Mouse (Mus musculus) embryonic stem cell, embryonic (primary cell): ENCODE measurements at regions not wholly inside any gene's neighbourhood (a gene's known extent, or its start where the extent isn't known, plus 50 kb on each side); places are given as distances from the start of the nearest gene placed in this dataset.

Experiments
- CTCF ChIA-PET, 4 experiments: fragments of 300-600 bp in 2 of 4; fragments of 350-600 bp in 2 of 4; sonication (Branson Sonifier 250); formaldehyde crosslinking; loops; one replicate each; lab custom pipeline; 2022; ENCODE audit warnings: inconsistent platforms in 2 of 4; lab: Charles Lee
- POLR2A ChIA-PET, 4 experiments: fragments of 300-600 bp in 2 of 4; fragments of 350-600 bp in 2 of 4; sonication (Branson Sonifier 250); formaldehyde crosslinking; loops; one replicate each; lab custom pipeline; 2022; ENCODE audit warnings: antibody characterized with exemption in 4 of 4, inconsistent platforms in 1 of 4; lab: Charles Lee

DNA sequence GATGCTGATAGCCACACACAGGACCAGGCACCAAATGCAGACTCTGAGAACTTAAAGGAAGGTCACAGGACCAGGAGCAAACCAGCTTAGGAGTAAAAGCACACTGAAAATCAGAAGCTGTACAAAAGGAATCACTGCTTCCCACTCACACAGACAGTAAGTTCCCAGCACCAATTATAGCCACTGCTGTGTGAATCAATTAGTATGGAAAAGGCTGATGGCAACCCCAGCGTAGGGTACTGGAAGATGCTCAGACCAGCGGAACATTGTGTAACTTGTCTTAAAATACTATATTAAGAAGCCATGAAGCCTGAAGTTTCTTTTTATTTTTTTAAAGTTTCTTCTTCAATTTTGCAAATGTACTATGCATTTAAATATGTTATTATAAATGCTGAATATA lies 115.8 kb downstream of the Lnpk start:
- CTCF ChIA-PET: no interaction called here
- POLR2A ChIA-PET: no interaction called here

DNA sequence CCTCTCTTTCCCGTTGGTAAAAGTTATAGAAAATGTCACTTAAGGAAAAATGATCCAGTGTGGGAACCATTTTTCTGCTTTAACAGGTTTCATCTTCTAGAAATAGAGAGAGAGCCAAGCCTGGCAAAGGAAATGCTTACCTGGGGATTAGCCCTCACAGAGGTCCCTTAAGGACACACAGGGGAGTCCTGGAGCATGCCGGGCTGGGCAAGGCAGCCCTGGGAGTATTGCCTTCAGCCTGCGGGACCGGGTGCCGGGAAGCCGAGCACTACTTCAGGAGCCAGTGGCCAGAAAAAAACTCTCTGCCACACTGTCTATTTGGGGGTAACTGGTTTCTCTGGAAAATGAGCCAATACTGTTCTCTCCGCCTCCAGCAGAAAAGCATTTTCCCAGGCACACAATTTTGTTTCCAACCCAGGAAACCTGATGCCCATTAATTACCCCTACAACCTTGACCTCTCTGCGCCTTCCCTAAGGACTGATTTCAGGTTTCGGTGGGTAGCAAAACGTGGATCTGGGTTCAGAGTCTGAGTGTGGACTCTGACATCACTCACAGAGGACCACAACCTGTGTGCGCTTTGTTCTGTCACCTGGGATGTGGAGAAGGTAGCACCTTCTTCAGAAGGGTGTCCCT lies 117.9 kb downstream of the Lnpk start:
- POLR2A ChIA-PET: no interaction called here
- CTCF ChIA-PET: interaction anchor here in 1 of 4 experiments (0.6 kb wide), 1 partner anchor 201 kb away, joined by 3 read pairs; no protein-coding TSS in a partner anchor

DNA sequence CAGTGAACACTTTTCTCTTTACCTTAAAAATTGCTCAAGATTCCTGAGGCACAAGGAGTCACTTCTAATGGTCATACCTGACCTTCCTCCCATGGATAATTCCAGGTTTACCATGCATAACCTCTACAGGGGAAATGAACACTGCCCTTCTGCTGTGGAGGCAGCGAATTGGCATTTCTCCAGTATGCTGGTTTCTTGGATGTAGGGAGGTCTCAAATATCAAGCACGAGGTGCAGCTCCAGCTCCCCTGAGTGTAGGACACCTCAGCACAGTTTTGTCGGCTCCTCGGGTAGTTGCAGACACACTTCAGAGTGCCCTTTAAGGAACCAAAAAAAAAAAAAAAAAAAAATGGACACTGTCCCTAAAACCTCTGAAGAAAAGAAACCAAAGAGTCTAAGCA lies 124.8 kb downstream of the Lnpk start:
- ChIA-PET POLR2A (interaction anchor here in 1 of 4 experiments (0.6 kb wide), 1 partner anchor 1053 kb away, joined by 3 read pairs; no protein-coding TSS in a partner anchor), CTCF (interaction anchor here in 1 of 4 experiments (0.5 kb wide), 1 partner anchor 24 kb away, joined by 3 read pairs; no protein-coding TSS in a partner anchor)

DNA sequence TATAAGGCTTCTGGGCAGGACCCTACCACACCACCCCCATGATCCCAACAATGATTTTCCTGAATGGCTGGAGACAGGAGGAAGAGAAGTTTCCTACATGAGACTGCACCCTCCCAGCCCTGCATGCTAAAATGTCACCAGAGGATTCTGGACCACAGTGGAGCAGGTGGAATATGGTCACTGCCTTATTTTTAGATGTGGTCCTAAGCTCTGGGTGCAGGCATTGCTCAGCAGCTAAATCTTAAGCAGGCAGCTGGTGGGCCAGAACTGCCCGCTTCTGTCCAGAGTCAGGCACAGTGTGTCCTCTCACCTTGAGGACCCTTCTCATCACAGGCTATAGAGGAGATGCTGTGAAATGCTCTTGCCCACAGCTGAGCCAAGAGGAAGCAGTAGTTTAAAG lies 126.6 kb downstream of the Lnpk start:
- ChIA-PET POLR2A (no interaction called here), CTCF (no interaction called here)

DNA sequence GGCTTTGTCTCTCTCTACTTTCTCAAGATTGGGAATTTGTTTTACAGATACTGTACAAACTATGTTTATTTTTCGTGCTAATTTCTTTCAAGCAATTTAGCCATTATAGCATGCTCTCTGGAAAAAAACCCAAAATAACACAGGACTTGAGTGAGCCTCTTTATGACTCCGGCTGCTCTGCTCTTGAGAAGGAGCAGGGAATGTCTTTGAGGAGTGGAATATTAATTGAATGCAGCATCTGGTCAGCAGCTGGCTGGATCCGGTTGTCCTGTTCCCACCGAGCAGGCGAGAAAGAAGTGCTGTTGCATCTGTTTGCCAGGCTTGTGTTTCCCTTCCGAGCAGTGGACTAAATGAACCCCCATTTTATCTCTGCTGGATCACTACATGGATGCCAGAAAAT lies 127.7 kb downstream of the Lnpk start:
- CTCF ChIA-PET: no interaction called here
- POLR2A ChIA-PET: no interaction called here

GRCm38 (mm10) chr2:74451038-74451437 lies 128.2 kb downstream of the Lnpk start:
- CTCF ChIA-PET: no interaction called here
- POLR2A ChIA-PET: no interaction called here

- CTCF ChIA-PET: no interaction called here
- POLR2A ChIA-PET: interaction anchor here in 1 of 4 experiments (0.6 kb wide), 1 partner anchor 115 kb away, joined by 3 read pairs; no protein-coding TSS in a partner anchor
Measured at GRCm38 (mm10) chr2:74450064-74450765, 129.0 kb downstream of the Lnpk start.

GRCm38 (mm10) chr2:74435184-74435911 lies 143.9 kb downstream of the Lnpk start:
- POLR2A ChIA-PET: no interaction called here
- CTCF ChIA-PET: no interaction called here

DNA sequence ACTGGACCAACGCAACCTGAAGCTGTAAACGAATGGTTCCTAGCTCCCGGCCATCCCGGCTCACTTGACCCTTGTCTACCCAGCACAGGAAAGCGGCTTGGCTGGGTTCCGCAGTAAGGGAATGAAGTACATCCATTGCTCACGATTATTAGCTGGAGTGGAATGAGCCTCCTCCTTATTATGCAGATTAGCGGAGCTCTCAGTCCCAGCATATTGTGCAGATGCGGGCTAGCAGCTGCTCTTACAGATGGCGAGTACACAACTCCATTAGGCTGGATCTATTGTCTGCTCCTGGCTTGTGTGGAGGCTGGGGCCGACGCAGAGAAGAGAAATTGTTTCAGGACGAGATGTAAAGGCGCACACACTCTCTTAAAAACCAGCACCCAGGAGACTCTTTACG lies 152.5 kb downstream of the Lnpk start:
- POLR2A ChIA-PET: interaction anchor here in 1 of 4 experiments (0.9 kb wide), 1 partner anchor 1227 kb away, joined by 3 read pairs; no protein-coding TSS in a partner anchor

GRCm38 (mm10) chr2:74424726-74425125 lies 154.5 kb downstream of the Lnpk start:
- POLR2A ChIA-PET: no interaction called here

More for the DNA sequence above, 152.5 kb downstream of the Lnpk start:
- CTCF ChIA-PET: interaction anchor here in 1 of 4 experiments (0.8 kb wide), 1 partner anchor 954 kb away, joined by 3 read pairs; no protein-coding TSS in a partner anchor

GRCm38 (mm10) chr2:74416097-74416496 lies 163.1 kb downstream of the Lnpk start:
- ChIA-PET POLR2A (interaction anchor here in 1 of 4 experiments (0.5 to 0.7 kb wide), 2 partner anchors 10 to 641 kb away, joined by 3 read pairs; partner anchors contain the start of gene Chn1), CTCF (no interaction called here)

More at GRCm38 (mm10) chr2:74424726-74425125, 154.5 kb downstream of the Lnpk start:
- CTCF ChIA-PET: no interaction called here

- ChIA-PET POLR2A (no interaction called here), CTCF (no interaction called here)
Measured at GRCm38 (mm10) chr2:74414721-74415120, 164.5 kb downstream of the Lnpk start.

DNA sequence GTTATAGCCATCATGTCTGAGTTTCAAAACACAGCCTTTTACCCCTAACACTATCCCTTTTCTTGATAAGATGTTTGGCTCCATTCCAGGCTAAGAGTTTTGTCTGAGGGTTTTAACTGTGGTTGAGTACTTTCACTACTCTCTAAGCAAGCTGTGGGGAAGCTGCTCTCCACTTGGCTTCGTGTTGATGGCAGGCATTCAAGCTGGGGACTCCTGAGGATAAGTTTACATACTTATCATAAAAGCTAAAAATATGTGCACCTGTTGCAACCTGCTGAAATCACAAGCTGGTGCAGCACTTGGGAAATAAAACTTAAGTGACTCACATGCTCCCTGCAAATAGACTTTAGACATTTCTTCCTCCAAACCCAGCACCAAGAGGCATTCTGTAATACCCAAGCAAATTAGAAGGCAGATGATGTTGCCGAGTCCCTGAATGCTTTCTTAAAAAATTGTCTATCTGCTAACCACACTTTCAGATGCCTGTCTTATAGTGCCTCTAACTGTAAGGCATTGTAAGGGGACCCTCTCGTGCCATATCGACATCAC lies 169.3 kb downstream of the Lnpk start:
- ChIA-PET POLR2A (no interaction called here), CTCF (no interaction called here)

- ChIA-PET POLR2A (interaction anchor here in 2 of 4 experiments (0.6 kb wide), 2 partner anchors 72 to 1470 kb away, joined by 3 to 7 read pairs; no protein-coding TSS in a partner anchor), CTCF (interaction anchor here in 1 of 4 experiments (0.6 kb wide), 1 partner anchor 683 kb away, joined by 4 read pairs; no protein-coding TSS in a partner anchor)
Measured at GRCm38 (mm10) chr2:74404493-74404892, 174.7 kb downstream of the Lnpk start.

DNA sequence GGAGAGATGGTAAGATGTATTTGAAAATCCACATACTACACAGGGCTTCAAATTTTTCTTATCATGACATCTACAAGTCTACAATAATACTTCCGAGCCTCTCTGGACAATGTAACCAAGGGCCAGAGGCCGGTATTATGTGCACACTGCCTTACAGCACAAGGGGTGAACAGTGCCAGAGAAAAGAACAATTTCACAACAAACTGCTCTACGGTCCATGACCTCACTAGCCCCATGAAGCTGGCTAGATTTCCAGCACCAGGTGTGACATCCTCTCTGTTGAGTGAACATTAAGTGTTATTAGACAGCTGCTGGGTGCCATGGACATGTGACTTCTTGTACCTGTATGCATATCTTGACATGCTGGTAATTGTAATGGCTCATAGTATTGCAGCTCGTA lies 188.2 kb downstream of the Lnpk start:
- ChIA-PET POLR2A (no interaction called here), CTCF (no interaction called here)

- ChIA-PET CTCF (no interaction called here), POLR2A (no interaction called here)
Measured at GRCm38 (mm10) chr2:74388078-74388477, 191.2 kb downstream of the Lnpk start.

- ChIA-PET POLR2A (interaction anchor here in 1 of 4 experiments (0.6 kb wide), 1 partner anchor 1371 kb away, joined by 3 read pairs; no protein-coding TSS in a partner anchor), CTCF (interaction anchor here in 2 of 4 experiments (0.6 kb wide), 2 partner anchors 13 to 84 kb away, joined by 4 read pairs; no protein-coding TSS in a partner anchor)
Measured at GRCm38 (mm10) chr2:74384918-74385317, 194.3 kb downstream of the Lnpk start.

GRCm38 (mm10) chr2:74380574-74381287 lies 198.5 kb downstream of the Lnpk start:
- POLR2A ChIA-PET: interaction anchor here in 1 of 4 experiments (0.6 kb wide), 1 partner anchor 1158 kb away, joined by 4 read pairs; no protein-coding TSS in a partner anchor
- CTCF ChIA-PET: no interaction called here
